Mouse (Mus musculus) liver, adult 2 months (tissue): ENCODE measurements at regions not wholly inside any gene's neighbourhood (a gene's known extent, or its start where the extent isn't known, plus 50 kb on each side); places are given as distances from the start of the nearest gene placed in this dataset.

Source experiments
- CTCF ChIP-seq: fragments of 200-500 bp; IDR thresholded peaks from 2 replicates; pipeline ENCODE4 v1.5.1; 2011; ENCODE audit warnings: low read depth, low read length, control low read depth
- POLR2A ChIP-seq: fragments of 200-500 bp; IDR thresholded peaks from 2 replicates; pipeline ENCODE4 v1.6.1; 2011; ENCODE audit warnings: low read length, control low read depth; ENCODE audit not compliant: insufficient read depth; ENCODE audit errors: extremely low read depth

DNA sequence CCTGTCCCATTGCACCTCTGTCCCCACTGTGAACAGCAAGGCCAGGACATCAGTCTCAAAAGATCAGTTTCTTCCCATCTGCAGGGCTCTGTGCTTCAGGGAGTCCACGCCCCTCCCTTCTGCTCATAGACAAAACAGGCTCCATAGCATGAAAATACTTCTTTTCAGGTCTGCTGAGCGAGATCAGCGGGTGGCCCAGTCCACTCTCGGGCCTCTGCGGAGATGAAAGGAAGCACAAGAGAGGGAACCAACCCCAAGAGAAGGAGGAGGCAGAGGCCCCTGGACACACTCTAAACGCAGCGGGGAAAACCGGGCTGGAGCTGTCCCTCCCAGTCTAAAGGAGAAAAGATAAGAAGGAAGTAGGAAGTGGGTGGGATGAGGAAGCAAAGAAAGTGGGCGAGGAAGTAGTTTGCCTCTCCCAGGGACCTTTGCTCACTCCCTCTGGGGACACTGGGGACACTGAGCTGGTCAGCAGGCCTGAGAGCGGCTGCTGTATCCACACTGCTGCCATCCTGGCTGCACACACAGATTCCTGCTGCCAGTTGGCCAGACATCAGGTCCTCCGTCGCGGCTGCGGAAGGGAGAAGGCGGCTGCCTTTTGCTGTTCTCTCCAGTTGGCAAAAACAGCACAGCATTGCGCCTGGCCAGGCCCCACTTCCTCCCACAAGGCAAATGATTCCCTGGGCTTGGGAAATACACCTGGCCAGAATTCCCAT, 143.5 kb downstream of the Rybp start:
- TF ChIP-seq CTCF, result no peak
- TF ChIP-seq POLR2A, result no peak
